Mouse (Mus musculus) gastrocnemius, adult 2 months (tissue): Measurements from ENCODE around the gene Smco3. TPM values are rescaled to one million over a fixed set of nuclear protein-coding genes. Genes with fewer than 3 reads are reported as not detected.

Source experiments
- DNase-seq: peaks from one replicate; pipeline ENCODE4 v3.0.0; 2022
- H3K27ac ChIP-seq: fragments of 200-600 bp; 2 replicates; pipeline ENCODE4 v1.8.1; 2022; ENCODE audit warnings: mild to moderate bottlenecking
- H3K4me3 ChIP-seq: fragments of 200-600 bp; 2 replicates; pipeline ENCODE4 v1.8.1; 2022; ENCODE audit warnings: mild to moderate bottlenecking, moderate library complexity
- CTCF ChIP-seq: fragments of 200-600 bp; IDR thresholded peaks from 2 replicates; pipeline ENCODE4 v1.8.1; 2022; ENCODE audit warnings: antibody characterized with exemption, mild to moderate bottlenecking, moderate library complexity
- intact Hi-C: fragments of 180-260 bp; cut with DNase I; formaldehyde crosslinking; loops from one replicate; pipeline ENCODE4 v1.15.1; 2025
- total RNA-seq, 2 experiments: library from RNA; stranded (reverse); gene quantifications; 2 replicates each; pipeline ENCODE4 v1.2.3; 2021

Smco3 gene
- total RNA-seq, 2 experiments from 2014 or later, result not detected

DNA sequence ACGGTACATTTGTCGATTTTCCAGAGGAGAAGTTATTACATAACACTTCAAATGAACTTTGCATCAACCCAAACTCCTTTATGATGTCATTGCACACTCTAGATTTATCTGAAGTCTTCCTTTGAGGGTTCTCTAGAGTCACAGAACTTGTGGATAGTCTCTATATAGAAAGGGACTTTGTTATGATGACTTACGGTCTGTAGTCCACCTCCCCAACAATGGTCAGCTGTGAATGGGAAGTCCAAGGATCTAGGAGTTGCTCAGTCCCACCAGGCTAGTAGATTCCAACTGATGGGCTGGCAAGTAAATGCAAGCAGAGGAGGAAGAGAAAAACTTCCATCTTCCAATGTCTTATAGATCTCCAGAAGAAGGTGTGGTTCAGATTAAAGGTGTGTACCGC lies 6.6 kb downstream of the Smco3 start:
- no peak for DNase-seq
- Histone ChIP-seq H3K27ac (peak overlapping the region; percentile 97), H3K4me3 (peak overlapping the region; percentile 100)
- intact Hi-C loops, result no loop called here
- TF ChIP-seq CTCF, result no peak

DNA sequence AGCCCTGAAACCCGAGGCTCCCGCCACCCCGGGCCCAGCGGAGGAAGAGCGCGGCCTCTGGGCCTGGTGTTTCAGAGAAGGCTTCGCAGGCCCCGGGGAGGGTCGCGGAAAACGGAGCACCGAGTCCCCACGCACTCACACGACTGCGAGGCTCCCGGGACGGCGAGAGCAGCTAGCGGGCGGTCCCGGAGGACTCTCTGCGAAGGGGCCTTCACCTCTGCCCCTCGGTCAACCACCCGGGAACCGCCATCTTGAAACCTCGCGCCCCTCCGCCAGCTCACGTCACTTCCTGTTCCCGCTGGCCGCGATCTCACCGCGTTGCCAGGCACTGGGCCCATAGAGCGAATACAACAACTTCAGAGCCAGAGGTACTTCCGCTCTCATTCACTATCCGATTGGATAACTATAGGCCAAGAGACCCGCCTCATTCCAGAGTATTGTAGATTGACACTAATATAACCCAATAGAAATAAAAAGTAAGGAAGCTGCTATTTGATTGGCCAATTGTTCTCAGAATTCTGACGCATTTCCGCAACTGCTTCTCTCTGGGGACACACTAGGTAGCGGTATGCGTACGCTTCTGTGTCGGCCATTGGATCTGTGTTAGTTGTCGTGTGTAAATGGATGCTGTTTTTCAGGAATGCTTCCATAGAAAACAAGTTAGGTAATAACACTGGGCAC lies 7.2 kb downstream of the Smco3 start, which contains the start of gene Wbp11:
TSS of gene Wbp11 (minus strand) at position 353 of the 681 bp plus-strand sequence.
- peak within 1 kb of the TSS; percentile 97 for H3K27ac ChIP-seq
- DNase-seq, result peak; percentile 97
- intact Hi-C loops, result loop anchor here (1.0 kb wide), 1 partner anchor 24 kb away; the partner anchor contains the start of gene Hist4h4
- peak within 1 kb of the TSS; percentile 100 for H3K4me3 ChIP-seq
- TF ChIP-seq CTCF, result peak; percentile 26; the same call in 1 of the 2 replicates

DNA sequence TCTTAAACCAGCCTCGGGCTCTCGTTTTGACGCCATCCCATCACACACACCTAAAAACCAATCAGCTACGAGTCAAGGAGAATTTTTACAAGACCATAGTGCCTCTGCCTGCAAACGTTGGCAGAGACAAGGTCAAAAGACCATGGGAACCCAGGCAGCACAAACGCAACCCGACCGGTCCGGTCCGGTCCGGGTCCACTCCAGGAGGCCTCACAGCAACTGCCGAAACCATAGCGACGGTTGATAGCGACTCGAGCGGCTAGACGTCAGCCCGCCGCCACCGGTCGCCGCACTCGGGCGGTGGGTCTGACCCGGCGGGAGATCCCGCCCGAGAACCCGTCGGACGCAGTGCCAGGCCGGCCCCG lies 7.8 kb downstream of the Smco3 start, which contains the start of gene BC049715:
TSS of gene BC049715 (plus strand) at position 111 of the 365 bp plus-strand sequence.
- peak within 1 kb of the TSS; percentile 100 for H3K4me3 ChIP-seq
- no peak for TF ChIP-seq CTCF
- peak within 1 kb of the TSS; percentile 97 for H3K27ac ChIP-seq
- DNase-seq, result no peak
- intact Hi-C loops, result loop anchor here (1.0 kb wide), 1 partner anchor 23 kb away; the partner anchor contains the start of gene Hist4h4

DNA sequence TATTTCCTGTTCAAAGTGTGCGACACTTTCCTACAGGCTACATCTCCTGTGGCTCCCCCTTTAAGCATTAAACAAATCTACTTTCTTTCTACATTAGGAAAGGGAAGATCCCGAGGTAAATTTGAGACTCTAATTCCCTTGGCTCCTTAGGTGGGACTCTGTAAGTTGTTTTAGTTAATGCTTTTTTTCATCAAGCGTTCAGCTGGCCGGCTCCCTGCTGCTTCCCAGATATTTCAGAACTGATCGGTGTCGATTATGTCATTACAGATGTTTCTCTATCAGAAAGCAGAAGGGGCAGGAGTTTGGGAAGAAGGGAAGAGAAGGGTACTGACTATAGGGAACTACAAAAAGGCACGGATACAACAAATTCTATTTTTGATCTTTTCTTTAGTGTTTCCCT lies 8.1 kb downstream of the Smco3 start:
- Histone ChIP-seq H3K4me3 (peak overlapping the region; percentile 100), H3K27ac (peak overlapping the region; percentile 97)
- intact Hi-C loops, result loop anchor here (1.0 kb wide), 1 partner anchor 23 kb away; the partner anchor contains the start of gene Hist4h4
- DNase-seq, result no peak
- no peak for TF ChIP-seq CTCF

DNA sequence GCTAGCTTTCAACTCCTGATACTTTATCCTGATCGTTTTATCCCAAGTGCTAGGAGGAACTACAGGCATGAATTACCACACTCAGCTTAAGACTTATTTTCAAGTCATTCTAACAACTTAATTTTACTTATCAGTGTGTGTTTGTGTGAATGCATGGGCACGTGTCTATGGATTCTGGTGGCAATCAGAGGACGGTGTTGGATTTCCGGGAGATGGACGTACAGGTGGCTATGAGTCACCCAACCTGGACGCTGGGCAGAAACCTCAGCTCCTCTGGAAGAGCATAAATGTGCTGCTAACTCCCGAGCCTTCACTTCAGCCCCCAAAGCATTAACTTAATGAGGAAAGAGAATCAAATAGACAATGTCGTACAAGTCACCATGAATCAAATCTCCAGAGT lies 10.3 kb downstream of the Smco3 start:
- DNase-seq, result no peak
- TF ChIP-seq CTCF, result no peak
- Histone ChIP-seq H3K4me3 (no peak overlapping the region), H3K27ac (no peak overlapping the region)
- intact Hi-C loops, result no loop called here

DNA sequence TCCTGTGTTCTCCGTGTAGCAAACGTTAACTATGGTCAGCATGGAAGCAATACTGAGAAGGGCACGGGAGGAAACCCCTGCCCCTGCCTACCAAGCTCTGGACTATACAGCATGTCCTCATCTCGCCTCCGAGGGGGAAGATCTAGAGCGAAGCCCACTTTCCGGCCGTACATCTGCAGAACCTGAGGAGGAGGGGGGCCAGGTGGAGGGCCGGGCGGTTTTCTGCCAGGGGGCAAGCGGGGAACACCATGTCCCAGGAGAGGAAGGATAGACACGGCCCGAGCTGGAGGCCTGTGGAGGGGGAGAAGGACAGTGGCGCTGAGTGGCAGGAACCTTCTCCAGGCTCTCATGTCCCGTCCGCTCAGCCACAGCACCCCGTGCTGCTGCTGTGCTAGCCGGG lies 14.2 kb downstream of the Smco3 start:
- intact Hi-C loops, result no loop called here
- H3K27ac ChIP-seq, result no peak overlapping the region

DNA sequence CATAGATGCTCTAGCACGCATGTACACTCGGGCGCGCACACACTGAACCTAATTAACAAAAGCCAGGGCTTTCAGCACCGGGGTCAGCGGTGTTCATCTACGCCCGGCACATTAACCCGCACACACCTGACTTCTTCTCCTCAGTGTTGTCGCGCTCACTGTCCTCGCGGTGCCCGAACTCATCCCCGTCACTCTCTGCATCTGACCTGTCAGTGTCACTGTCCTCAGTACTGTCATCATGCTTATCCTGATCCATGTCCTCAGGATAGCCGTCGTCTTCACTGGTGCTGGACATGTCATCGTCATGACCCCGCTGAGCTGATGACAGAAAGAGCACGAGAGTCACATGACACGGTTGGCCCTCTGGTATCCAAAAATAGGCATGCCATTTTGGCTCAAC lies 14.9 kb downstream of the Smco3 start:
- no peak overlapping the region for H3K27ac ChIP-seq
- intact Hi-C loops, result no loop called here
- no peak for TF ChIP-seq CTCF
- DNase-seq, result no peak
- no peak overlapping the region for H3K4me3 ChIP-seq

More for the DNA sequence above, 14.2 kb downstream of the Smco3 start:
- H3K4me3 ChIP-seq, result no peak overlapping the region
- no peak for TF ChIP-seq CTCF
- no peak for DNase-seq

DNA sequence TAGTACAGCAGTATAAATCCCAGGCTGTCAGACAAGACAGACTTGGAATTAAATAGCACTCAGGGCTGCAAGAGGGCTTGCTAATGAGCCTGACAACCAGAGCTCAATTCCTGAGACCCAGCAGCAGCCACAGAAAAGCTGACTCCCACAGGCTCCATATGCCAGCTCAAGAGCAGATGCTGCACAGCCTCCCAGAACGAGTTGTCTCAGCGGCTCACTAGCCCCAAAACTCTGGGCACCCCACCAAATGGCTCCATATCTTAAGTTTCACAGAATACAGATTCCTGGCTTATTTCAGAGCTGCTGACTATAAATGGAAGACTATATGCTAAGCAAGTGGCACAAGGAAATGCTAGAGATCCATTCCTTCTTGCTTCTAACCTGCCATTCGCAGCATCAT lies 17.7 kb downstream of the Smco3 start:
- H3K4me3 ChIP-seq, result no peak overlapping the region
- H3K27ac ChIP-seq, result no peak overlapping the region
- intact Hi-C loops, result no loop called here
- TF ChIP-seq CTCF, result no peak
- DNase-seq, result no peak

DNA sequence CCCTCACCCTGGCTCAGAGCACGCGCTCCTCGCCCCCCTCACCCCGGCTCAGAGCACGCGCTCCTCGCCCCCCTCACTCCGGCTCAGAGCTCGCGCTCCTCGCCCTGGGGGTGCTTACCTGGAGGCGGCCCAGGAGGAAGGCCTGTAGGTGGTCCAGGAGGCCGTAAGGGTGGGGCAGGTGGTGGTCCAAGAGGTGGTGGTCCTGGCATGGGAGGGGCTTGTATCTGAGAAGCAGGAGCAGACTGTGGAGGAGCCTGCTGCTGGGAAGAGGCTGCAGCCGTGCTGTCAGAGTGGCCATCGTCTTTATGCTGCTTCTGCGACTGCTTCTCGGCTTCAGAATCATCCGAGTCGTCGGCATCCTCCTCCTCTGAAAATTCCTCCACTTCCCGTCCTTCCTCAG lies 18.4 kb downstream of the Smco3 start:
- no peak for DNase-seq
- Histone ChIP-seq H3K27ac (no peak overlapping the region), H3K4me3 (no peak overlapping the region)
- intact Hi-C loops, result no loop called here
- TF ChIP-seq CTCF, result no peak

DNA sequence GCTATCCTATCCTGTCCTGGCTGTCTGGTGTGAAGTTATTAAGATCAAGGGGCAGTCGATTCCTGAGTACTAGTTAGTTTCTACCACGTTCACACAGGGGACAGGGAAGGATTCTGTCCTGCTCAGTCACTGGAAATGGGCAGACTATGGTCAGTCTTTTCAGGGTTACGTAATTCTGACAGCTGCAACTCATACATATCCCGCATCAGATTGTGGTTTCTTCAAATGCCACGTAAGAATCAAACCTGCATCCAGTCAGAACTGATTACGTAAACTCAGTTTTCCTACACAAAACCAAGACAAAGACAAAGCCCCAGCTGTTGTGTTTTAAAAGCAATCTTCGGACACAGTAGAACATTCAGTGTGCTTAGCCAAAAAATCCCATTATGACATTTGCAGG lies 19.9 kb downstream of the Smco3 start:
- intact Hi-C loops, result no loop called here
- H3K27ac ChIP-seq, result no peak overlapping the region
- H3K4me3 ChIP-seq, result no peak overlapping the region
- TF ChIP-seq CTCF, result no peak
- DNase-seq, result no peak

DNA sequence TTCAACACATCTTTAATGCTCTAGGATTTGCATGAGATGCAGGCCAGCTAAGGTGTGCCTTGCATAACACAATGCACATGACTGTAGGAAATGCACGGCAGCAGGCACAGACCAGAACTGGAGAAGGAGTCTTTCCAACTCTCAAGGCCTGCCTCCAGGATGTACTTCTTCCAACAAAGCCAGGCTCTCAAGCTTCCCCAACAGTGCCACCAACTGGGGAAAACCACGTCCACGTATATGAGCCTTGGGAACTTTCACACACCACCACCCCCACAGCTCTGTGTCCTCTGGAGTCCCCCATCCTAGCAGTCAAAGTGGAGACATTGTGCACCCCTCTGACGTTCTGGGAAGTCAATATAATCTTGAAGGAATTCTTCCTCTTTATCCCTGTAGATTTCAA lies 22.1 kb downstream of the Smco3 start:
- no peak overlapping the region for H3K4me3 ChIP-seq
- TF ChIP-seq CTCF, result no peak; the same call in 1 of the 2 replicates
- DNase-seq, result no peak
- intact Hi-C loops, result no loop called here
- no peak overlapping the region for H3K27ac ChIP-seq

DNA sequence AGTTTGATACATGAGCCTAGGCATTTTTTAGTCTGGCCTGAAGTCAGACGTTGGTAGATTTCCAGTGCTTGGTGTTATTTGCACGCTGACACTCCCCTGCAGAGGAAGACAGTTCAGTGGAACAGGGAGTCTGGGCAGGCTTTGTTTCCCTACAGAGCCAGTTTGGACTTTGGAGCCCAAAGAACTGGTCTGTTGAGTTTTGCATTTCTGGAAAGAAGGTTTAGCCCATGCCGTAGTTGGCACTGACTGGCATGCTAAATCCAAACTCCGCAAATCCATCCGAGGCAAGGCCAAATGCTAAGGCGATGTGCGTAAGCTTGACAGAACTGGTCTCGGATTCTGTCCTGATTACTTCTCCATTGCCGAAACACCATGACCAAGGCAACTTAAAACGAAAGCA lies 24.1 kb downstream of the Smco3 start:
- TF ChIP-seq CTCF, result no peak

DNA sequence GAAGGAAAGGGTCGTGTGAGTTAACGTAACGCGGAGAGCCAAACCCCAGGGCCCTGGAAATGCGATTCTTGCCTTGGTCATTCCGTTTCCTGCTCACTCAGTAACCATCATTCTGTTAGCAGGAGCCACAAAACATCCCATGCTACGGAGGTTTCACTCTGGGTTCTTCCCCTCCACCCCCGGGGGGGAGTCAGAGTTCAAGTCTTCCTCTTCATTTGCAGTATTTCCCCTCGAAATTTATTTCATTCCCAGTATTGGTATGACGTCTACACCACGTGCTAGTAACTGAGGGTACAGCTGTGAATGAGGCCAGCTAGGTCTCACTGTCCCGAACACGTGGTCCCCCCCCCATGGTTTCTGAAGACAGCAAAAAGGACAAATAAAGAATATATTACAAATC lies 25.6 kb downstream of the Smco3 start:
- intact Hi-C loops, result loop anchor here (10.0 kb wide), 1 partner anchor 265 kb away; no protein-coding TSS in a partner anchor
- TF ChIP-seq CTCF, result no peak
- no peak for DNase-seq
- peak overlapping the region; percentile 93 for H3K4me3 ChIP-seq
- no peak overlapping the region for H3K27ac ChIP-seq

More for the DNA sequence above, 24.1 kb downstream of the Smco3 start:
- Histone ChIP-seq H3K27ac (no peak overlapping the region), H3K4me3 (no peak overlapping the region)
- intact Hi-C loops, result no loop called here
- no peak for DNase-seq

DNA sequence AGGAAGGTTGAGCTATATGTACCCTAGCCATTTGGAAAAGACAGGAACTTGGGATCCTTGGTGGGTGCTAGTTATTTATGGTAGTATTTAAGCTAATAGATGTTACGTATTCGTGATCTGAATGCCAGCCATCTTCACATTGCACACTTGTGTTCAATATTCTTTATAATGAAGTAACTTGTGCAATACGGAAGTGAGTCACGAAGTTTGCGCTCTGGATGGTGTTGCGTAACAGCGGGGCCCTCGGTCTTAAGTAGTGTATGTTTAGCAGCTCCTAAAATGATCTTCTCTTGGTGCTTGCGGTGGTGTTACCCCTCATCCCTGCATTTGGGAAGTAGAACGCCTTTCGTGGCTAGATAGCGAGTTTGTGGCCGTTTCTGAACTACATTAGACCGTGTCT lies 26.2 kb downstream of the Smco3 start:
- TF ChIP-seq CTCF, result no peak
- DNase-seq, result peak; percentile 52
- peak overlapping the region; percentile 93 for H3K4me3 ChIP-seq
- intact Hi-C loops, result loop anchor here (10.0 kb wide), 1 partner anchor 264 kb away; no protein-coding TSS in a partner anchor
- peak overlapping the region; percentile 90 for H3K27ac ChIP-seq
